In the genomic region with DNA sequence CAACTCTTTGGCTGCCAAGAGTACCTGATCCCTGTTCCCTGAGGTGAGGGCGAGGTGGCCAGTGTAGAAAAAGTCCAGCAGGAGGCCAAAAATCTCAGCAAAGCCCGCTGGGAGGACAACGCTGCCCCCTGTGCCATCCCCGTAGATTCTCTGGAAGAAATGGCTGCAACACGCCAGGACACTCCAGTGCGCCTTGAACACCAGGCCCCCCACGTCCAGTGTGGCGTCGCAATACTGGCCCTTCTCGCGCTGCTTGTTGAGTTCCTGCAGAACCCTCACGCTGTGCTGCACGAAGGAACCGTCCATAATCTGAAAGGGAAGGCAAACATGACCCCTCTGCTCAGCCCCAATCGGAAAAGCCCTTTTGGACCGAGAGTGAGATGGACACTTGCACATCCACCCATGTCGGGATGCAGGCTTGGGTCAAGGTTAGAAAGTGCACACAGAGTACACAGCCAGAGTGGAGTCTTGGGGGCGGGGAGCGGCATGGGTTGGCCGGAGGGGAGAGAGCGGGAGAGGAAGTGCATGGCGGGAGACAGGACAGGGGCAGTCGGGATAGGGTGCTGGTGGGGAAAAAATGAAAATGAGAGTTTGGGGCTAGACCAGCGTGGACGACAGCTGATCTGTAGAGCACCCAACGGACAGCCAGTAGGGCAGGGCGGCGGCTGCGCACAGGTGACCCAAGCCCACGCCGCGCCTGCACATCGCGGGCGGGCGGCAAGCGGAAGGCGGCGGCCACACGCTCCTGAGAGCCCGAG, we compare ENCODE assay signal across 8 mouse cellular contexts. TPM values are rescaled to one million over a fixed set of nuclear protein-coding genes. Genes with fewer than 3 reads are reported as not detected.
DNase-seq lines count a peak whose midpoint lies in the region; ATAC-seq and TF ChIP-seq lines count a peak whose summit lies in the region.

No protein-coding gene starts in this region.

- ATAC-seq in frontal cortex, adult (ENCODE audit: low TSS enrichment), result peak; percentile 36
- ATAC-seq in embryonic facial prominence, embryonic 13.5 days (ENCODE audit: insufficient number of reproducible peaks, insufficient read depth, low FRiP score, low TSS enrichment, low read depth), result peak; percentile 5; the same call in 1 of the 2 replicates
- peak; percentile 67 for ATAC-seq in intestine, embryonic 14.5 days (replicated peaks; ENCODE audit: low FRiP score, low TSS enrichment, low read depth)
- ATAC-seq in lung, postnatal 0 days, result peak; percentile 46
- ATAC-seq in stomach, postnatal 0 days (ENCODE audit: low FRiP score, low TSS enrichment), result peak; percentile 43; the same call in 1 of the 2 replicates

- TF ChIP-seq EP300 in lung, postnatal 0 days (IDR thresholded peaks at IDR 0.05), result no peak
- no peak for TF ChIP-seq EP300 in stomach, postnatal 0 days (optimal IDR thresholded peaks at IDR 0.05)

- H3K9me3 ChIP-seq in embryonic facial prominence, embryonic 13.5 days, result no peaks in the 10 kb centered on the region
- H3K9me3 ChIP-seq in intestine, embryonic 14.5 days (ENCODE audit: control insufficient read depth, low read length), result no peaks in the 10 kb centered on the region
- H3K9me3 ChIP-seq in lung, postnatal 0 days (ENCODE audit: low read length), result no peaks in the 10 kb centered on the region
- no peaks in the 10 kb centered on the region for H3K9me3 ChIP-seq in stomach, postnatal 0 days (ENCODE audit: control insufficient read depth, low read length)

- intact Hi-C loops in left cerebral cortex, postnatal 14 days (cut with DNase I), result no loop called here

- peaks cover 38% of the 10 kb centered on the region for H3K36me3 ChIP-seq in embryonic facial prominence, embryonic 13.5 days
- peaks cover 29% of the 10 kb centered on the region for H3K36me3 ChIP-seq in intestine, embryonic 14.5 days (ENCODE audit: control insufficient read depth, insufficient read depth, low read length)
- peaks cover 8% of the 10 kb centered on the region for H3K36me3 ChIP-seq in lung, postnatal 0 days (ENCODE audit: insufficient read depth, low read length)
- H3K36me3 ChIP-seq in stomach, postnatal 0 days (ENCODE audit: control insufficient read depth, insufficient read depth, low read length), result peaks cover 2% of the 10 kb centered on the region; the same call in 1 of the 2 replicates

- peak; percentile 35 for TF ChIP-seq CTCF in lung, postnatal 0 days (IDR thresholded peaks at IDR 0.05)
- TF ChIP-seq CTCF in stomach, postnatal 0 days (IDR thresholded peaks at IDR 0.05; ENCODE audit: low read depth), result peak; percentile 26; the same call in 1 of the 2 replicates

- peaks cover 49% of the 10 kb centered on the region for H3K4me1 ChIP-seq in embryonic facial prominence, embryonic 13.5 days
- peaks cover 29% of the 10 kb centered on the region for H3K4me1 ChIP-seq in intestine, embryonic 14.5 days (replicated peaks; ENCODE audit: control insufficient read depth, insufficient read depth, low read length)
- H3K4me1 ChIP-seq in lung, postnatal 0 days (ENCODE audit: insufficient read depth, low read depth, low read length), result peaks cover 20% of the 10 kb centered on the region; the same call in 1 of the 2 replicates
- peaks cover 16% of the 10 kb centered on the region for H3K4me1 ChIP-seq in stomach, postnatal 0 days (replicated peaks; ENCODE audit: control insufficient read depth, insufficient read depth)

- H3K4me3 ChIP-seq in embryonic facial prominence, embryonic 13.5 days, result peak overlapping the region; percentile 80
- peak overlapping the region; percentile 69 for H3K4me3 ChIP-seq in intestine, embryonic 14.5 days (ENCODE audit: low read depth, low read length)
- H3K4me3 ChIP-seq in lung, postnatal 0 days (ENCODE audit: low read depth, low read length), result peak overlapping the region; percentile 71
- H3K4me3 ChIP-seq in stomach, postnatal 0 days (ENCODE audit: low read depth, low read length), result peak overlapping the region; percentile 64

- peak overlapping the region; percentile 85 for H3K9ac ChIP-seq in embryonic facial prominence, embryonic 13.5 days
- H3K9ac ChIP-seq in intestine, embryonic 14.5 days (ENCODE audit: low read length), result peak overlapping the region; percentile 69
- H3K9ac ChIP-seq in lung, postnatal 0 days (replicated peaks; ENCODE audit: low read depth), result peak overlapping the region; percentile 52
- peak overlapping the region; percentile 71 for H3K9ac ChIP-seq in stomach, postnatal 0 days (ENCODE audit: low read length)

- H3K4me2 ChIP-seq in embryonic facial prominence, embryonic 13.5 days, result peak overlapping the region; percentile 98
- H3K4me2 ChIP-seq in intestine, embryonic 14.5 days (ENCODE audit: low read length), result peak overlapping the region; percentile 97
- peak overlapping the region; percentile 83 for H3K4me2 ChIP-seq in lung, postnatal 0 days (replicated peaks; ENCODE audit: low read depth, low read length)
- H3K4me2 ChIP-seq in stomach, postnatal 0 days (replicated peaks; ENCODE audit: low read depth), result peak overlapping the region; percentile 92

- 0 out of 2 replicates have a peak, but pooled peaks cover 3% of the 10 kb centered on the region for H3K27me3 ChIP-seq in embryonic facial prominence, embryonic 13.5 days
- H3K27me3 ChIP-seq in intestine, embryonic 14.5 days (replicated peaks; ENCODE audit: control insufficient read depth, insufficient read depth, low read length), result no peaks in the 10 kb centered on the region
- no peaks in the 10 kb centered on the region for H3K27me3 ChIP-seq in lung, postnatal 0 days (replicated peaks; ENCODE audit: insufficient read depth, low read length)
- H3K27me3 ChIP-seq in stomach, postnatal 0 days (ENCODE audit: control insufficient read depth, insufficient read depth, low read length), result no peaks in the 10 kb centered on the region

- WGBS in embryonic facial prominence, embryonic 13.5 days, result 2% methylated on average over 35 of the region's 41 CpGs
- WGBS in intestine, embryonic 14.5 days, result 2% methylated on average over 38 of the region's 41 CpGs
- WGBS in lung, postnatal 0 days, result 3% methylated on average over 38 of the region's 41 CpGs
- WGBS in stomach, postnatal 0 days, result 1% methylated on average over 38 of the region's 41 CpGs

- no peak for DNase-seq in frontal cortex, postnatal 14 days (ENCODE audit: low spot score in 2 of 2)
- peak; percentile 48 for DNase-seq in ES-CJ7 (ENCODE audit: low read depth, low spot score)
- DNase-seq in intestine, embryonic 14.5 days (ENCODE audit: low spot score), result peak; percentile 72
- DNase-seq in lung, postnatal 0 days (ENCODE audit: low spot score), result peak; percentile 61
- DNase-seq in stomach, postnatal 0 days (ENCODE audit: low spot score), result peak; percentile 72
- DNase-seq in left cerebral cortex, postnatal 14 days (ENCODE audit: low spot score in 2 of 2), result no peak

- peak overlapping the region; percentile 39 for H3K27ac ChIP-seq in embryonic facial prominence, embryonic 13.5 days
- H3K27ac ChIP-seq in intestine, embryonic 14.5 days (ENCODE audit: low read depth), result peak overlapping the region; percentile 64; the same call in 1 of the 2 replicates
- peak overlapping the region; percentile 84 for H3K27ac ChIP-seq in lung, postnatal 0 days (ENCODE audit: low read length)
- peak overlapping the region; percentile 70 for H3K27ac ChIP-seq in stomach, postnatal 0 days (replicated peaks)

RNA-seq across cellular contexts. Expression of a gene that starts 0.5 kb away (rescaled TPM):
- polyA plus RNA-seq in embryonic facial prominence, embryonic 13.5 days (2015; fragmentation: Nextera tagmentation; extraction: Ambion mirVana), result 17.5 and 22.9 TPM in 2 replicates
- 16.3 and 28.0 TPM in 2 replicates for polyA plus RNA-seq in intestine, embryonic 14.5 days (2014; fragmentation: Nextera tagmentation; extraction: Ambion mirVana)
- 13.2 and 13.7 TPM in 2 replicates for polyA plus RNA-seq in lung, postnatal 0 days (2015; fragmentation: Nextera tagmentation; extraction: Ambion mirVana)
- polyA plus RNA-seq in stomach, postnatal 0 days (2015; fragmentation: Nextera tagmentation; extraction: Ambion mirVana), result 10.1 and 10.6 TPM in 2 replicates
- total RNA-seq in left cerebral cortex, postnatal 14 days (2021), result 10 to 100 TPM; 11.5 to 13.2 TPM

RNA-seq across cellular contexts. Expression of a gene that starts 11.4 kb away (rescaled TPM):
- polyA plus RNA-seq in embryonic facial prominence, embryonic 13.5 days (2015; fragmentation: Nextera tagmentation; extraction: Ambion mirVana), result 0.55 and 0.59 TPM in 2 replicates
- polyA plus RNA-seq in intestine, embryonic 14.5 days (2014; fragmentation: Nextera tagmentation; extraction: Ambion mirVana), result 0.14 and 0.17 TPM in 2 replicates
- 0.21 and 0.35 TPM in 2 replicates for polyA plus RNA-seq in lung, postnatal 0 days (2015; fragmentation: Nextera tagmentation; extraction: Ambion mirVana)
- polyA plus RNA-seq in stomach, postnatal 0 days (2015; fragmentation: Nextera tagmentation; extraction: Ambion mirVana), result 0.12 and 0.16 TPM in 2 replicates
- total RNA-seq in left cerebral cortex, postnatal 14 days (2021), result under 1 TPM; 0.49 to 0.55 TPM

RNA-seq across cellular contexts. Expression of a gene that starts 12.2 kb away (rescaled TPM):
- 34.4 and 34.8 TPM in 2 replicates for polyA plus RNA-seq in embryonic facial prominence, embryonic 13.5 days (2015; fragmentation: Nextera tagmentation; extraction: Ambion mirVana)
- 34.9 and 36.0 TPM in 2 replicates for polyA plus RNA-seq in intestine, embryonic 14.5 days (2014; fragmentation: Nextera tagmentation; extraction: Ambion mirVana)
- 10.0 and 11.3 TPM in 2 replicates for polyA plus RNA-seq in lung, postnatal 0 days (2015; fragmentation: Nextera tagmentation; extraction: Ambion mirVana)
- polyA plus RNA-seq in stomach, postnatal 0 days (2015; fragmentation: Nextera tagmentation; extraction: Ambion mirVana), result 11.2 and 12.0 TPM in 2 replicates
- 10 to 100 TPM; 21.3 to 21.9 TPM for total RNA-seq in left cerebral cortex, postnatal 14 days (2021)

RNA-seq across cellular contexts. Expression of a gene that starts 18.3 kb away (rescaled TPM):
- 10.1 TPM in 2 replicates for polyA plus RNA-seq in embryonic facial prominence, embryonic 13.5 days (2015; fragmentation: Nextera tagmentation; extraction: Ambion mirVana)
- 5.9 and 6.1 TPM in 2 replicates for polyA plus RNA-seq in intestine, embryonic 14.5 days (2014; fragmentation: Nextera tagmentation; extraction: Ambion mirVana)
- polyA plus RNA-seq in lung, postnatal 0 days (2015; fragmentation: Nextera tagmentation; extraction: Ambion mirVana), result 13.4 and 13.7 TPM in 2 replicates
- polyA plus RNA-seq in stomach, postnatal 0 days (2015; fragmentation: Nextera tagmentation; extraction: Ambion mirVana), result 11.2 and 11.9 TPM in 2 replicates
- 10 to 100 TPM; 12.7 to 13.4 TPM for total RNA-seq in left cerebral cortex, postnatal 14 days (2021)

RNA-seq across cellular contexts. Expression of a gene that starts 30.9 kb away (rescaled TPM):
- 38.0 and 38.1 TPM in 2 replicates for polyA plus RNA-seq in embryonic facial prominence, embryonic 13.5 days (2015; fragmentation: Nextera tagmentation; extraction: Ambion mirVana)
- 23.1 and 24.5 TPM in 2 replicates for polyA plus RNA-seq in intestine, embryonic 14.5 days (2014; fragmentation: Nextera tagmentation; extraction: Ambion mirVana)
- polyA plus RNA-seq in lung, postnatal 0 days (2015; fragmentation: Nextera tagmentation; extraction: Ambion mirVana), result 18.0 TPM in 2 replicates
- 12.4 and 12.7 TPM in 2 replicates for polyA plus RNA-seq in stomach, postnatal 0 days (2015; fragmentation: Nextera tagmentation; extraction: Ambion mirVana)
- 10 to 100 TPM; 14.2 to 14.4 TPM for total RNA-seq in left cerebral cortex, postnatal 14 days (2021)

Comparison
In these comparisons a context has a peak if more than half of its experiments do, and no peak if none do; other contexts are left out.
1. ATAC-seq: peak in every context shown above with its lines; median percentile 67 in intestine, embryonic 14.5 days; 46 in lung, postnatal 0 days; 43 in stomach, postnatal 0 days; 36 in frontal cortex, adult; 5 in embryonic facial prominence, embryonic 13.5 days.
2. DNase-seq: peak in ES-CJ7 (single experiment), intestine, embryonic 14.5 days (single experiment), lung, postnatal 0 days (single experiment) and stomach, postnatal 0 days (single experiment); none in frontal cortex, postnatal 14 days (0 of 2) and left cerebral cortex, postnatal 14 days (0 of 2).
3. Peak in every context shown above with its lines, with median percentiles within 50 percentile points of each other: H3K27ac ChIP-seq, H3K4me2 ChIP-seq, H3K4me3 ChIP-seq and H3K9ac ChIP-seq.